Mouse (Mus musculus) kidney, postnatal 10 days (tissue): ENCODE results near the gene Tardbp.

Experiments
- DNase-seq: peaks from one replicate; pipeline ENCODE4 v3.0.0; 2021; ENCODE audit warnings: mixed read lengths

Gene Tardbp

DNA sequence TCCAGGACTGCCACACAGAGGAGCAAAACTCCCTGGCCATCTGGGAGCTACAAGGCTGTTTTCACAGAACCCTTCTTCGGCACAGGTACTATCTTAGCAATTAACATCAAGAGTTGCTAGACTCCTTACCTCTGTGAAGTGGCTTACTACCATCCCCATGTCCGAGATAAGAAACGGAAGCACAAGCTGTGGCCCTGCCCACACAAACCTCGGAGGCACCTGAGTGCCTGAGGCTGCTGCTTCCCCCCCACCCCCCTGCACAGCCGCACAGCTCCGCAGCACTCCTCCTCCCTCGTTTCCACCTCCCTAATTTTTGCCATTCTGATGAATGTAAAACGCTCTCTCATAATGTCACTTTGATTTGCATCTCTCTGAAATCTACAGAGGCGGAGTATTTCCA lies 11.5 kb upstream of the Tardbp start:
- DNase-seq, result no peak

DNA sequence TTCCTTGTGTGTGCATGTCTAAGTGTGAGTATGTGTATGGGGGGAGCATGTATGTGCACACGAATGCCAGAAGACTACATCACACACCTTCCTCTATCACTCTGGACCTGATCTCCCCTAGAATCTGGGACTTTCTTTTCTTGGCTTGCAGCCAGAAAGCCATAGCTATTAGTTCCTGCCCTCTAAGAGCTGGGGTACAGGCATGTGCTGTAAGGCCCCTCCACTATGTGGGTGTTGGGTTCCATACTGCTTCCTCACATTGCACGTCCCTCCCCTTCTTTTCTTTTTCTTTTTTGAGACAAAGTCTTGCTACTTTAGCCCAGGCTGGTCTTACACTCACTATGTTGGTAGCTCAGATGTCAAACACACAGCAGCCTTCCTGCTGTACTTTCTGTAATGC lies 8.5 kb upstream of the Tardbp start:
- no peak for DNase-seq

DNA sequence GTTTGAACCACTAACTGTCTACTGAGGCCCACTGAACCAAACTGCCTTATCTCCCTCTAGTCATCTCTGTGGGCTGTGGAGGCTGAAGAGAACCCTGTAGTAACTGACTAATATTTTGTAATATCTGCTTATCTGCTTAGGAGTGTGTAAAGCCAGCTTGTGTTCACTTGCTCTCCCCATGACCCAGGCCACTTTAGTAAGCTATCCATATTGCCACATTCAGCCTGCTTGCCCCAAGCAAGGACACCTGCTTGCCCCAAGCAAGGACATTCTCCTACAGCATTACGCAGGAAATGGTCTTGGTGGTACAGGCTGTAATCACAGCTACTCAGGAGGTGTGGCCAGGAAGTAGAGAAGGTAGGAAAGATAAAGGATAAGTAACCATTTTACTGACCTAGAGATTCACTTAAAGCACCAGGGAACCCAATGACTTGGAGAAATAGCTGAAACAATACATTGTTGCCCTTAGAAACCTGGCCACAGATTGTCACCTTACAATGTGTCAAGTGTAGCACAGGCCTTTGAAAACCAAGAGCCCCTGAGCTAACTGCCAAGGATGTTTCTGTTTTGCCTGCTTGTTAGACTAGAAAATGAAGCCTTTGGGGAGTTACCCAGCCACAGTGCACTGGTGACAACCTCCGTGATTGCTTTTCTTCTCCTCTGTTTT lies 6.7 kb upstream of the Tardbp start:
- DNase-seq, result no peak

DNA sequence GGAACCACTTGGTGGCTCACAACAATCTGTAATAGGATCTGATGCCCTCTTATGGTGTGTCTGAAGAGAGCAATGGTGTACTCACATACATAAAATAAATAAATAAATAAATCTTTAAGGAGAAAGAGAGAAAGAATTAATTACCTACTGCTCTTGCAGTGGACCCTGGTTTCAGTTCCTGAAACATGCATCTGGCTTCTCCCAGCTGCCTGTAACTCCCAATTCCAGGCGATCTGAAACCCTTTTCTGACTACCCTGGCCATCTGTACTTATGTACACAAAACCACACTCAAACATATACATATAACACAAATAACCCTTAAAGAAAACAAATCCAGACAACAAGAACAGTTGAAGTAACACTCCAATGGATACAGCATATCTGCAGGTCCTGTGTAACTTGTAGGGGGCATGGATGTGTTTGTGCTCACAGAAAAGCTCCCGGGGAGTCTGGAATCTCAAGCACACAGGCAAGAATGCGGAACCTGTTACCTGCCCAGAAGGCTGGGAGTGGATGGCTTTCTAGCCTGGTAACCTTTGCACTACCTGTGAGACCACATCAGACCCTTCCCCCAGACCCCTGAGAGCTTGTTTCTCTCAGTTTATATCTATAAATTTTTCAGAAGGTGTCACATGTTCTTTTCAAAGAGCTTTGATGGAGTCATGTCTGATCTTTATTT lies 5.3 kb upstream of the Tardbp start:
- peak; percentile 55 for DNase-seq

DNA sequence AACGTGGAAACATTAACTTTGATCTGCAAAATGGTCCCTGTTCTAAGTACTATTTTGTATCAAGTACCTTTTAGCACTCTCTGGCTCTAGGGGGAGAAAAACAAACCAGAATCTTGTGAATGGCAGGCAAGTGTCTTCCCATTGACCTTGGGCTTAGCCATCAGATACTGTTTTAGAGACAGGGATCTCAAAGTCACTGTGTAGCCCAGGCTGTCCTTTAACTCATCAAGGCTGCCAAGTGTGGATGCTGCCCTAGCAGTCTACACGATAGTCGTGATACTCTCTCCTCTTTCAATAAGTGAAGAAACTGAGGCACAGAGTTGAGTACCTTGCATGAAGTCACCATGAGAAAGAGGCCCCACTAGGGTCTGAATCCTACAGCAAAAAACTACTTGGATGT lies 427 bp upstream of the Tardbp start:
- DNase-seq, result no peak

DNA sequence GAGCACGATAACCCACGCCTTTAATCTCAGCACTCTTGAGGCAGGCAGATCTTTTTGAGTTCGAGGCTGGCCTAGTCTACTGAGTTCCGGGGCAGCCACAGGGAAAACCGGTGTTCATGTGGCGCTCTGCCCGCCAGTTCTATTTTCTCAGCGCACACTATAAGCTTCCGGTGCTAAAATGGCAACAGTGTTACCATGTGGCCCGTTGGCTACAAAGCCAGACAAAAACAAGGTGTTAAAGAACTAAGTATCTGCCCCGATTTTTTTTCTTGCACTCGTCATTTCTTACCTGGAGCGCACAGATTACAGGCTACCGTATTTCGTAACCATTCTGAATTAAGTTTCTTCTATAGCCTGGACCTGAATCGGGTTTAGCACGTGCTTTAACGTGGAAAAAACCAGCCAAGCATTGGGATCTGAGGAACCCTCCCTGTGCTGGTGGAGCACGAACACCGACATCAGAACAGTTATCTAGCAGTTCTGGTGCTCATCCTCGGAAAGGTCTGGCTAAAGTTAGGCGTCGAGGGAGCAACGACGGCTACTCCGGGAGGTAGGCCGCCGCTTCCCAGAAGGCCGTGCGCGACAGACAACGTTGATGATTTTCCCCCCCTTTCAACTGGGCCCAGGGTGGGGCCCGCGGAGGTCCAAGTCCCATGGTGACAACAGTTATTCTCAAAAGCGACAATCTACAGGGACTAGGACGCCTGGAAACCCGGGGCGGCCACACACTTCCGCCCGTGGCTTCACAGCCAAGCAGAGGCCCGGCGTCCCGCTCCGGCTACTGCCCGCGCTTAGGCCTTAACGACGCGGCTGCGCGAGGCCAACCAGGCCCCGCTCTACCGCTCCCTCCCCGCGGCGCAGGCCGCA lies 830 bp downstream of the Tardbp start:
- peak; percentile 70 for DNase-seq

DNA sequence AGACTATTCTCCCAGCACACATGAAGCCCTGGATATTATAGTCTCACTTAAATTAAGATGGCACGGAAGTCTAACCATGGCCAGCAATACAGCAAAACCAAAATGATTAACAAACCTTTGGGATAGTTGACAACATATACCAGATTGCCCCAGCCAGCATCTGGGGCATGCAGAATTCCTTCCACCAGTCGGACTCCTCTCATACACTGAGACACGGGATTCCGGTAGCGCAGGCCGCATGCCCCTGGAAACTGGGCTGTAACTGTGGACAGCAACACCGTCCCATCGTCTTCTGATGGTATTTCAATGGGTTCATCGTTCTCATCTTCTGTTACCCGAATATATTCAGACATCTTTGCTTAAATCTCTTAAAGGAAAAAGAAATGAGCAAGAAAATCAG lies 1.8 kb downstream of the Tardbp start:
- DNase-seq, result no peak

DNA sequence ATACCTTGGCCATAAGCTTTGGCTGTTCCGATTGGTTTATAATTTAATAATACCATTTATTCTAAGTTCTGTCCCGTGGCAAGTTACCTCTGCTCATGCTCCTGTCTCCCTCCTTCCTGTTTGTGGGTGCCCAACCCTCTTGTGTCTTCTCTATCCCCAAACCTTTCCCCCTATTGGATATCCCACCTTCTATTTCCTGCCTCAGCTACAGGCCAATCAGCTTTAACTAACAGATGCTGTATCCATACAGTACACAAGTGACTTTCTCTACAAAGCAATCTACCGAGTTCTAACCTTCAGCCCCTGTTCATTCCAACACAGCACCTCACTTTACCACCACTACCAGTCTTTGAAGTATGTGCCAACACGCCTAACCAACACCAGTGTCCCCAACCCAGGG lies 3.2 kb downstream of the Tardbp start:
- no peak for DNase-seq

DNA sequence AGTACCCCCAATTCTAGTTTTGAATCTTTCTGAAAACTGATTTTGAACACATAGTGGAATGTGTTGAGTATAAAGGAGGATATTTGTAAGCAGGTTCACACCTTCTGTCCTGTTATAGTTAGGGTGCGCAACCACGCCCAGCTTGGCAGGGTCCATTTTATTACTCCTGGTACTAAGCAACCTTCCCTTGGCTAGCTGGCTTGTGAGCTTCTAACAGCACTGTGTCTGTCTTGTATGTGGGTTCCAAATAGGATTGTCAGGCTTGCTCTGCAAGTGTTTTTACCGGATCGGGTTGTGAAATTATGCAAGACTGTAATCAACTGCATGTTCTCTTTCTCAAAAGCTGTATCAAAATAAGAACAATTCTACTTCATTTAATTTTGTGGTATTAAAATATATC lies 4.3 kb downstream of the Tardbp start:
- DNase-seq, result no peak

DNA sequence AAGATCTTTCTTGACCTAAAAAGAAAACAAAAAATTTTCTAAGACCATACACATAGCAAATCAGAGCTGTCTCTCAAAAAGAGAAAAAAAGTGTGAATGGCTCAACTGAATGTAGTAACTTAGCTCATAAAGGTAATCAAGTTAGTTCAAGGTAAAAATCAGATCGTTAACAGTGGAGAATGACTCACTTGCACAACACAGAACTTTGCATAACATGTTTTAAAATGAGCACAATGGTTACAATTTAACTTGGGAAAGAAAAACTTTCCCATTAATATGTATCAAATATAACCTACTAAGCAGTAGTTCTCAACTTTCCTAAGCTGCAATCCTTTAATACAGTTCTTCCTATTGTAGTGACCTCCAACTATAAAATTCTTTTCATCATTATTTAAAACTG lies 6.1 kb downstream of the Tardbp start:
- DNase-seq, result no peak

DNA sequence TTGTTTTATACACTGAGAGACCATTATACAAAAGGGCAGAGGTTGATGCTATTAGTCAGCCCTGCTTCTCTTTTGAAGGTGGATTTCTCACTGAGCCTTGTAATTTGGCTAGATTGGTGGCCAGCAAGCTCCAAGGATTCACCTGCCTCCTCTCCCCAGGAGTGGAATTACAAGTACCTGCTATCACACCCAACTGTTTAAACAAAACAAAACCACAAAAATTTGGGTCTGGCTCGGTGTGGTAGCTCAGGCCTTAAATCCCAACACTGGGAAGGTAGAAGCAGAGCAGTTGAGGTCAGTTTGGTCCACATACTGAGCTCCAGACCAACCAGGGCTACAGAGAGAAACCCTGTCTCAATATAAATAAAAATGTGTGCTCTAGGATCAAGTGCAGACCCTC lies 7.0 kb downstream of the Tardbp start:
- no peak for DNase-seq

DNA sequence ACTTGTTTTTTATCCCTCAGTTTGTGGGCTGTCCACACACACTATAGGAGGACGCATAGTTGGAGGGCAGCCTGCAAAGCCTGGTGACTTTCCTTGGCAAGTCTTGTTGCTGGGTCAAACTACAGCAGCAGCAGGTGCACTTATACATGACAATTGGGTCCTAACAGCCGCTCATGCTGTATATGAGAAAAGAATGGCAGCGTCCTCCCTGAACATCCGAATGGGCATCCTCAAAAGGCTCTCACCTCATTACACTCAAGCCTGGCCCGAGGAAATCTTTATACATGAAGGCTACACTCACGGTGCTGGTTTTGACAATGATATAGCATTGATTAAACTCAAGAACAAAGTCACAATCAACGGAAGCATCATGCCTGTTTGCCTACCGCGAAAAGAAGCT lies 13.1 kb downstream of the Tardbp start:
- no peak for DNase-seq

DNA sequence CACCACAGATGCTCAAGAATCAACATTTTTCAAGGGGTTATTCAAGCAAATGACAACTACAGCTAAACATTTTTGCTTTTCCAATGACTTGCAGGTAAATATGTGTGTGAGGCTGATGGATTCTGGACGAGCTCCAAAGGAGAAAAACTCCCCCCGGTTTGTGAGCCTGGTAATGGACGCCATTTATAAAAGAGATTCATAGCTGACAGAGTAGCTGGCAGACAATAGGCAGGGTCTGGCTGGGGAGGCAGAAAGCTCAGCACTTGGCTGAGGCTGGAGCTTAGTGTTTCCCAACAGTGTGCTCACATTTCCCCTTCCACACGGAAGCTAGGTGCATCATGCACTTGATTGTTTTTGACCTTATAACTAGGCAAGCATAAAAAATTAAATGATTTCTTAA lies 14.3 kb downstream of the Tardbp start:
- no peak for DNase-seq

DNA sequence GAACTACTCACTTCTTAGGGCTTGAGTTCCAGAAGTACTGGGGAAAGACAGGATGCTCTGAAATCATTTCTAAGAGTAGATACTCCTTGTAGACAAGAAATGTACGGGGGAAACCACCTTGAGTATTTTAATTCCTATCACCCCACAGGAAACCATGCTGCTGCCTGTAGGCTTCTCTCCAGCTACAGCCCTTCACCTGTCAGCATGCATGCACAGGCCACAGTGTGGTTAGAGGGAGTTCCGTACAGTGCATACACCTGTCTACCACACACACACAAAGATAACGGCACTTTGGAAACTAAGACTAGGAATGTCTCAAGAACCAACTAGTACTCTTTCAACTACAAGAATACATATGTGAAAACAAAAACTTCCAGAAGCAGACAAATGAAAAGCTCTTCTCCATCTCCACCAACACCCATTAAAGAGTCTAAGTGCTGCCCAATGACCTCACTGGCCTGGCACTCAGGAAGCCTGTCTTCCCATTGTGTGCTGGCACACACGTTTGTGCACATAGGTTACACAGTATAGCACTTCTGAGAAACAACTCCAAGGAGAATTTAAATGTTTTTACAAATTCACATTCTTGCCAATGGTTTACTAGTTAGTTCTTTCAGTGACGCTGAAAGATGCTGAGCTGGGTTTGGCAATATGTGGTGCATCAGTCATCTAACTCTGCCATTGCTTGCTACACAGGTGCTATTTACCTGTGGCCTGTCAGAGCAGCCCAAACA lies 16.0 kb downstream of the Tardbp start:
- DNase-seq, result no peak

DNA sequence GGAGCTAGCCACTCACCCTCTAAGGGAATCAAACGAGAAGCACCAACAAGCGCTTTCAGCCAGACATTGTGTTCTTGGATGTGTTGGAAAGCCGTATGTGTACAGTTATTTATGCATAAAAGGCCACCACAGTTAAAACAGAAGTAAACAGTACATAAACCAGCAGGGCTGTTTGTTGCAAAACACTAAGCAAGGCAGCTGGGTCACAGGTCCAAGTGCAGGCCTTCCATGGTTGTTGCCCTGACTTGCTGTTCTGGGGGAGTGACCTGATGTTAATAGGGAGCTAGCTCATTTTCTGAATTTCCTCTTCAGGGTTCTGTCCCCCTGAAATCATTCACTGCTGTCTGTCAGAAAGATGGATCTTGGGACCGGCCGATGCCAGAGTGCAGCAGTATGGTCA lies 17.0 kb downstream of the Tardbp start:
- DNase-seq, result no peak

DNA sequence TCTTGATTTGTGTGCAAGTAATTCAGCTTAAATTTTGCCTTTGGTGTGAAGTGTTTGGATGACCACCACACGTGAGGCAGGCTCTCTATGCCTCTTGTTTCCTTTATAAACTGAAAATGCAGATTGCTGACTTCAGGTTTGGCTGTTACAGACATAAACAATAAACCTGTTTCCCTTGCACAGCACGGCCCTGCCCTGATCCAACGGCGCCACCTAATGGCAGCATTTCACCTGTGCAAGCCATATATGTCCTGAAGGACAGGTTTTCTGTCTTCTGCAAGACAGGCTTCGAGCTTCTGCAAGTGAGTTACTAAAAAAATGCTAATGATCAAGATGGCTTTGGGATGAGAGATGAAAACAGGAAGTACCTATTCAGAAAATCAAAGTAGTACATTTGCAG lies 19.1 kb downstream of the Tardbp start:
- DNase-seq, result peak; percentile 92

DNA sequence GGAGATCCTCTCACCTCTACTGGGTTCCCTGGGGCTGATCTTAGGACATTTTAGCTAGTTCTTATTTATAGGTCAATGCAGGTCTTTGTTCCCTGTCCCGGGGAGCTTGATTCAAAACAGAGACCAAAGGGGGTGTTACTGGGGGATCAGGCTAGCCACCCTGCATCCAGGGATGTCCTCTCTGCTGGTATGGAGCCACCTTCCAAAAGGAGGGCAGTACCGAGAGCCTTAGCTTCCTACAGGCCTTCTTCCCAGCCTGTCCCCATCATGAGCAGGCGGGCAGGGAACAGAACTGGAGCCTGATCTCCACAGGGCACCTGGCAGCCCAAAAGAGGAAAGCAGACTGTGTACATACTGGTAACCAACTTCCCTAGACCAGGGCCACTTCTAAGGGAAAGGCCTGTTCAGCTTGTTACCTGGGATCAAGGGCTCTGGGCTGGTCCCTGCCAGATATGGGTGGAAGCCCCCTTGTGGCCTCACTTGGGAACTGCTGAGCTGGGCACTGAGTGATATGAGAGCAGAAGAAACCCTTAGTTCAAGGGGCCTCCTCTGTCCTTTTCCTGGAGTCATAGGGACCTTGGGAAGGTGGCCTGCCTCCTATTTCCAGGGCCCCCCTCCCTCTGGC lies 22.2 kb downstream of the Tardbp start:
- DNase-seq, result peak; percentile 85

DNA sequence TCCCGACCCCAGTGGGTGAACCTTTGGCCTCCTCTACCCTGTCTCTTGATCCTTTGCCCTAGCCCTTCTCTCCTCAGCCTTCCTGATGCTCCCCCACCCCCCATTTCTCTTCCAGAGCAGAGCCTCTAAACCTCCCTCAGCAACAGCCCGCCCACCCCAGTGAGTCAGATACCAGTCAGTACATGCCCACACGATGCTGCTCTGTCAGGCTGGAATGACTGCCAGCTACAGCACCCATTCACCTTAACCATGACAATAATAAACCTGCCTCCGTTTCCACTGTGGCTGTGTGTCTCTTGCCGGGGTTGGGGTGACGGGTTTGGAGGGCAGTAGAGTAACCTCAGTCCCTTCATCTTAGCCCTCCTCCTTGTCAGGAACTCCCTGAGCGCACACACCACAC lies 22.7 kb downstream of the Tardbp start:
- no peak for DNase-seq

DNA sequence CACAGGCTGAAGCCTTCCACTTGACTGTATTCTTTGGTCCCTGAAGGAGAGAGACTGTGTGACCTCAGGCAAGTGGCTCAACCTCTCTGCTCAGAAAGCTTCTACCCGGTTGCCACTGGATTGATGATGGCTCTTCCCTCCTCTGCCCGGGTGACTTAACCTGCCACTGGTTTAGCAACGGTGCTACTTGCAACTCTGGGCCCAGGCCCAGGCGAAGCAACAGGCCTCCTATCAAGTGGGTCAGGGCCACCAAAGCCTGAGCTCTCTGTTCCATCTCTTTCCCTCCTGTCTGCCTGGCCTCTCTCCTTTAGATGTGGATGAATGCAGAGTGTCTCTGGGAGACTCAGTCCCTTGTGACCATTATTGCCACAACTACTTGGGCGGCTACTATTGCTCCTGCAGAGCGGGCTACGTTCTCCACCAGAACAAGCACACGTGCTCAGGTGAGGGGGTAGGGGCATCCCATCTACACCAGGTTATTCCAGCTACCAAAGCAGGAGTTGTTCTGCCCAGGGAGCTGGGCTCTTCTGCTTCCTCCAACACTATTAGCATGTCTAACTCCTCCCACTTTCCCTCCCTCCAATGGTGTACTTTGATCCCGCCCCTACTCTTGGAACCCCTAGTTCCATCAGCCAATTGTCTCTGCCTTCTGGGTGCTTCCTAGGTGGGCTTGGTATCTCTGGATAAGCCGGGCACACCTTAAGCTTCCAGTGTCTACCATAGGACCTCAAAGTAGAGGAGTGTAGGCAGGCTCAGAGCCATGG lies 23.3 kb downstream of the Tardbp start:
- DNase-seq, result no peak

DNA sequence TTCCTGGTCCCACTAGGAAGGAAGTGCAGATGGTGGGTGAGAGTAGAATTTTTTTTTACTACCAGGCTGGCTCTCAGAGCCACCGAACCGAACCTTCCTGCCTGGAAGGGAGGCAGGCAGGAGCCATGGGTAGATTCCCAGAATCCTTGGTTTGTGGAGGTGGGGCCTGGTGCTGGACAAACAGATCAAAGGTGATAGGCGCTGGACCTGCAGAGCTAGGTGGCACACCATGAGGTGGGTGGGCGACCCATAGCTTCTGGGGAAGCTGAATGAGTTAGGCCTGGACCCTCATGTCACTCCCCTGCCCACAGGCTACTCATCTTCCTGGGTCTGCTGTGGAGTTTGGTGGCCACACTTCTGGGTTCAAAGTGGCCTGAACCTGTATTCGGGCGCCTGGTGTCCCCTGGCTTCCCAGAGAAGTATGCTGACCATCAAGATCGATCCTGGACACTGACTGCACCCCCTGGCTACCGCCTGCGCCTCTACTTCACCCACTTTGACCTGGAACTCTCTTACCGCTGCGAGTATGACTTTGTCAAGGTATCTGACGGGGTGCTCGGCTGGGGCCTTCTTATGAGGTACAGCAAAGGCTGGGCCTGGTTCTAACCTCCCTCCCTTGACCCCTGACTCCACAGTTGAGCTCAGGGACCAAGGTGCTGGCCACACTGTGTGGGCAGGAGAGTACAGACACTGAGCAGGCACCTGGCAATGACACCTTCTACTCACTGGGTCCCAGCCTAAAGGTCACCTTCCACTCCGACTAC lies 24.3 kb downstream of the Tardbp start, which contains the start of gene Masp2:
Masp2 (plus strand) TSS at position 198 of the 764 bp plus-strand sequence.
- no peak for DNase-seq

DNA sequence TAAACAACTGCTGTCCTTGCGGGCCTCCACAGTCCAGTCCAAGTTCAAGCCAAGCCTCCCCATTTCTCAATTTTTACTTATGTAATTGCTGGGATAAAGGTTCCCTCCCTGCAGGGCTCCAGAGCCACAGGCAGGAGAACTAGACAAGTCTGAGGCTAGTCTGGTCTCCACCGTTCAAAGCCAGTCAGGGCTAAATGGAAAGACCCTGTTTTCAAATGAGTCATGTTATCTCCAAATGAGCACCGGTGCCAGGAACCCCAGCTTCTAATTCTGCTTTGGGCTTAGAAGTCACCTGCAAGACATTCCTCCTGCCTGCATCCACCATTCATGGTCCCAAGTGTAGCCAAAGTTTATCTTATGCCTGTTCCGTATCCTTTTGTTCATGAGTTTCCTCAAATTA lies 24.9 kb downstream of the Tardbp start:
- DNase-seq, result no peak
